Mouse (Mus musculus): ENCODE measurements at regions not wholly inside any gene's neighbourhood (a gene's known extent, or its start where the extent isn't known, plus 50 kb on each side); places are given as distances from the start of the nearest gene placed in this dataset.

DNA sequence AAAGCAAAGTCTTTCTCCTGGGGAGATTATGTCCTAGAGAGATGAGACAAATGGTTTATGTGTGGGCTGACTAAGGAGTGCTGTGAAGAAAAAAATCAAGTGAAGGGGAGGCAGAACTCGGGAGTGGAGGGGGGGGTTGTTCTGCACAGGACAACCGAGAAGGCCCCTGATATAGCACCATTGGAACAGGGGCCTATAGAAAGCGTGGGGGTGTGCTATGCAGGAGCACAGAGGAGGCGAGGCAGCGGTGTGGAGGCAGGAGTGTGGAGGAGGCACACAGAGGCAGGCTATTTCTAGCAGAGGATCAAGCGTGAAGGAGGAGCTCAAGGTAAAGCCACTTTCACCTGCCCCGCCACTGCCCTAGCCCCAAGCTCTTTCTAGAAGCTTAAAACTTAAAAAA is 88.0 kb upstream of the Dapk1 start:
- Histone ChIP-seq H3K4me3 (replicated peaks) (no peak overlapping the region), H3K27me3 (replicated peaks) (no peaks in the 10 kb centered on the region), H3K9me3 (peaks cover 11% of the 10 kb centered on the region; the same call in 1 of the 2 replicates)

DNA sequence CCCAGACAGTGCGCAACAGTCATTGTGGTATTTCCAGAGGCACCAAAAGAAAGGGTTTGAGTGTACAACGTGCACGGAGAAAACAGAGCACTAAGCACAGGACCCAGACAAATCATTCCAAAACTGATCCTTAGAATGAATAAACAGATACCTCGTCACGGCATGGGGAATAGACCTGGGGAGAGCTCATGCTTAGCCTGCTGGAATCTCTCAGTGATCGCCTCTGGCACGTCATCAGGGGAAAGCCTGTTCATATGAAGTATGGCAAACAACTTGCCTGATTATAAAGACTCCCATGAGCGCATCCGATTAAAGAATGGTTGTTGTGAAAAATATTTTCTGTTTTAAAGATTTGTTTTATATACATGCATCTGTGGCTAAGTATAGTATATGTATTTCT is 86.9 kb upstream of the Dapk1 start:
- H3K4me3 ChIP-seq (replicated peaks): no peak overlapping the region
- H3K9me3 ChIP-seq: peaks cover 7% of the 10 kb centered on the region; the same call in 1 of the 2 replicates
- TF ChIP-seq FLI1 (IDR thresholded peaks at IDR 0.05; ENCODE audit: low read length): no peak
- TF ChIP-seq GATA1 (IDR thresholded peaks at IDR 0.05; ENCODE audit: borderline replicate concordance, low read length): no peak
- no peaks in the 10 kb centered on the region for H3K27me3 ChIP-seq (replicated peaks)
- H3K36me3 ChIP-seq (replicated peaks; ENCODE audit: low read length): no peaks in the 10 kb centered on the region
- no peaks in the 10 kb centered on the region for H3K4me1 ChIP-seq

More for the DNA sequence above, 88.0 kb upstream of the Dapk1 start:
- no peak for TF ChIP-seq FLI1 (IDR thresholded peaks at IDR 0.05; ENCODE audit: low read length)
- TF ChIP-seq GATA1 (IDR thresholded peaks at IDR 0.05; ENCODE audit: borderline replicate concordance, low read length): no peak
- H3K36me3 ChIP-seq (replicated peaks; ENCODE audit: low read length): no peaks in the 10 kb centered on the region
- no peaks in the 10 kb centered on the region for H3K4me1 ChIP-seq

DNA sequence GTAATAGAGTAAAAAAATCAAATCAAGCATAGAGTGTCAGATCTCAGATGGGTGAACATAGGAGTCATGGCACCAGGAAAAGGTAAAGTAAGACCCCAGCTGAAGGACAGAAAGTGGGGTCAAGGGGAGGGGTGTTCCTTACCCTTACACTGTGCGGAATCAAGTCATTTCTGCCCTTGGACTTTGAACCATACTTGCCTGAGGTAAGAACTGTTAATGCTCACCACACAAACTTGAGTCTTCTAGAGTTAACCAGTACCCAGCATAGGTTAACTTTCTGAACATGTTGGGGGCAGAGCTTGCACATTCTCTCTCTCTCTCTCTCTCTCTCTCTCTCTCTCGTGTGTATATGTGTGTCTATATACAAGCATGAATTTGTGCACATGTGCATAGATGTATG is 83.7 kb upstream of the Dapk1 start:
- Histone ChIP-seq H3K27me3 (replicated peaks) (peaks cover 2% of the 10 kb centered on the region), H3K9me3 (peaks cover 3% of the 10 kb centered on the region; the same call in 1 of the 2 replicates), H3K4me1 (no peaks in the 10 kb centered on the region), H3K4me3 (replicated peaks) (no peak overlapping the region), H3K36me3 (replicated peaks; ENCODE audit: low read length) (no peaks in the 10 kb centered on the region)
- TF ChIP-seq FLI1 (IDR thresholded peaks at IDR 0.05; ENCODE audit: low read length) (no peak), GATA1 (IDR thresholded peaks at IDR 0.05; ENCODE audit: borderline replicate concordance, low read length) (no peak)

DNA sequence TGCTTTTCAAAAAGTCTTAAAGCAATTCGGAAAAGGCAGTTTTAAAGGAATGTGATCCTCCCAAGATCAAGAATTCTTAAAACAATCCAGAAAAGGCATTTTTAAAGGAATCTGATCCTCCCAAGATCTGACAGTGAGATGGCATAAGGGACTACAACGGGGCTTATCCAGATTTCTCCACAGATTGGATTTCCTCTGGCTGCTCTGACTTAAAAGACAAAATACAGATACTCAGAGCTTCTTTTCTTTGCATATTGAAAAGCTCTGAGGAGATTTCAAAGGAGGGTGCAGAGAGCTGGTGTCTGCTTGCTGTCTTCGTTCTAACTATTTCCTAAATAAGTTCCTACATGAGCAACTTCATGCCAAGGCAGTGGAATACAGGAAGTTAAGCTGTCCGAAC is 82.0 kb upstream of the Dapk1 start:
- Histone ChIP-seq H3K36me3 (replicated peaks; ENCODE audit: low read length) (no peaks in the 10 kb centered on the region), H3K4me3 (replicated peaks) (no peak overlapping the region), H3K4me1 (no peaks in the 10 kb centered on the region), H3K27me3 (replicated peaks) (peaks cover 2% of the 10 kb centered on the region), H3K9me3 (no peaks in the 10 kb centered on the region)
- TF ChIP-seq GATA1 (IDR thresholded peaks at IDR 0.05; ENCODE audit: borderline replicate concordance, low read length): no peak
- no peak for TF ChIP-seq FLI1 (IDR thresholded peaks at IDR 0.05; ENCODE audit: low read length)

DNA sequence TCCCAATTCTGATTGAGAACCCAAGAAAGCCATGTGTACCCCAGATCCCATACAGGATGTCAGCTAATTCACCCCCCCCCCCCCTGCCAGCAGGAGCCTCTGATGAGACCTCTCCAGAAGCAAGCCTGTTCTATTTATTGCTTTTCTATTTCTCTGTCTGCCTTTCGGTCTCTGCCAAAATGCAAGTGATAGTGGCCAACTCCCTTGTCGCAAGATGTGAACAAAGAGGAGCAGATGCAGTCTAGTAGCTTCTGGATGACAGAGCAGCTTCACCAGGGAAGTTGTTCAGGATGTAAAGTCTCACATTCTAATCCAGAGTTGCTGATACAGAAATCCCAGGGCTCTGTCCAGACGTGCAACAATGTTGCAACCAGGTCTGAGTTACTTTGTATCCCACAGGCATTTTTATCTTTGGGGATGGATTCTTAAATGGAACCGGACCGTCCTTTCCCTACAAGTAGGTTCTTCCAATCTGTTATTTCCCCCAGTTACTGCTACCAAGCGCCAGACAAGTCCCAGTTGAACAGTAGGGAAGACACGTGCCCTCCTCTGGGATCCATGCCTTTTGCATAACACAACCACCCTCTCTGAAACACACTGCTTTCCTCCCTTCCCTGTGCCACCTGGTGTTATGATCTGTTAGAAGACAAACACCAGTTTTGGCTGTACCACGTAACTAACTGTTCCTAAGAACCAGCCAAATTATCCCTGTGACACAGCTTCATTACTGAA is 78.9 kb upstream of the Dapk1 start:
- TF ChIP-seq FLI1 (IDR thresholded peaks at IDR 0.05; ENCODE audit: low read length) (no peak), GATA1 (IDR thresholded peaks at IDR 0.05; ENCODE audit: borderline replicate concordance, low read length) (no peak)
- Histone ChIP-seq H3K4me1 (no peaks in the 10 kb centered on the region), H3K27me3 (replicated peaks) (peaks cover 4% of the 10 kb centered on the region), H3K36me3 (replicated peaks; ENCODE audit: low read length) (no peaks in the 10 kb centered on the region), H3K9me3 (no peaks in the 10 kb centered on the region), H3K4me3 (replicated peaks) (no peak overlapping the region)

DNA sequence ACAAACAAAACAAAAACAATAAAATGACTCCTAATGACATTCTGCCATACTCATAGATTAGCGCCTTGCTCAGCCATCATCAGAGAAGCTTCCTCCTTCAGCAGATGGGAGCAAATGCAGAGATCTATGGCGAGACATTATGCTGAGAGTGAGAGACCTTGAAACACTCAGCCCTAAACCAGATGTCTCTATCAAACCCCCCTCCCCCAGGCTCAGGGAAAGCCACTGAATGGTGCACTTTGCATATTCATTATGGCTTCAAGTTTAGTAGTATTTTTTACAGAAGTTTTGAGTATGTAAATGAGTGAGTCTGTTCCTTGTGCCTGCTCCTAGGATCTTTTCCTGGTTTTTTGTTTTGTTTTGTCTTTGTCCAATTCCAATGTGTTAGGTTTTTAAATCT is 73.9 kb upstream of the Dapk1 start:
- peaks cover 2% of the 10 kb centered on the region for H3K27me3 ChIP-seq (replicated peaks)
- no peak for TF ChIP-seq GATA1 (IDR thresholded peaks at IDR 0.05; ENCODE audit: borderline replicate concordance, low read length)
- no peak for TF ChIP-seq FLI1 (IDR thresholded peaks at IDR 0.05; ENCODE audit: low read length)
- H3K4me1 ChIP-seq: no peaks in the 10 kb centered on the region
- no peaks in the 10 kb centered on the region for H3K36me3 ChIP-seq (replicated peaks; ENCODE audit: low read length)
- no peaks in the 10 kb centered on the region for H3K9me3 ChIP-seq
- no peak overlapping the region for H3K4me3 ChIP-seq (replicated peaks)

DNA sequence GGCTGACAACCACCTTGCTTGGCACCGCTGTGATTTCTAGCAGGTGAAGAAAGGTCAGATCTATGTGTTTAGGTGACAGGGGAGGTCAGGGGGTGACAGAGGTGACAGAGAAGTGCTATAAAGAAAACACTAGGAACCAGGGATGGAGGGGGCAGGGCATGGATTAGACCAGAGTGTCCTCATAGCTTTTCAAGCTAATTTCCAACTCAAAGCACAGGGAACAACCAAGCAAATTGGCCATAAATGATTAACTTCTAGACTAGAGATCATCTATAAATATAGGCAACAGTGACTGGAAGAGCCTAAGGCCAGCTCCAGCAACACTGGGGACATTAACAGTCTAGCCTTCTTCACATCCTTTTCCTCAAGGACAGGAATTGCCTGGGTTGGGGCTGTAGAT is 72.9 kb upstream of the Dapk1 start:
- TF ChIP-seq GATA1 (IDR thresholded peaks at IDR 0.05; ENCODE audit: borderline replicate concordance, low read length) (no peak), FLI1 (IDR thresholded peaks at IDR 0.05; ENCODE audit: low read length) (no peak)
- Histone ChIP-seq H3K4me1 (no peaks in the 10 kb centered on the region), H3K9me3 (no peaks in the 10 kb centered on the region), H3K36me3 (replicated peaks; ENCODE audit: low read length) (no peaks in the 10 kb centered on the region), H3K27me3 (replicated peaks) (peaks cover 2% of the 10 kb centered on the region), H3K4me3 (replicated peaks) (no peak overlapping the region)

DNA sequence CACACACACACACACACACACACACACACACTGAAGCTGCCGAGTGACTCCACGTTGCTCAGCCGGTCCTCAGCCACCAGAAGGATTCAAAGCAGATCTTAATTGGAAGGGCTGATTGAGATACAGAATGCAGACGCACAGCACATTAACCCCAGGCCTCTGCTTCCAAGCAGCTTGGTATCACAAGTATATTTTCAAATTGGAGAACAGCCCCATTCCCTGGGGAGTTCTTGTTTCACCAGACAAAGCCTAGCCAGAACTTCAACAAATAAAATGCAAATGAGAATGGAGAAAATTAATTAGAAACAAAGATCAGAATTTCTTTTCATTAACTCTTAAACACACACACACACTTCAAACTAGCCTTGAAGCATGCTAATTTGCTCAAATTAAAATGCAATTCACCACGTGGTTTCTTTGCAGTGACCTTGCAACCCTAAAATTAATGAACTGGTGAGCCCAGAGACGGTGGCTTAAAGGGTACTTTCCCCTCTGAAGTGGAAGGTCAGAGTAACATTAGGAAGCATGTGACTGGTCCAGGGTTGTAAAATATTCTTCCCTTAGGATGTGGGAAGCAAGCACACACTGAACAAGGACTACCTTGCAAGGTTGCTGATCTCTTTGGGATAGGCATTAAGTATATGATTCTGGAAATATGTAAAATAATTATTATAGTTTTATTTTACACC is 72.2 kb upstream of the Dapk1 start:
- peaks cover 2% of the 10 kb centered on the region for H3K27me3 ChIP-seq (replicated peaks)
- H3K9me3 ChIP-seq: no peaks in the 10 kb centered on the region
- no peaks in the 10 kb centered on the region for H3K4me1 ChIP-seq
- H3K4me3 ChIP-seq (replicated peaks): no peak overlapping the region
- no peak for TF ChIP-seq FLI1 (IDR thresholded peaks at IDR 0.05; ENCODE audit: low read length)
- no peak for TF ChIP-seq GATA1 (IDR thresholded peaks at IDR 0.05; ENCODE audit: borderline replicate concordance, low read length)
- H3K36me3 ChIP-seq (replicated peaks; ENCODE audit: low read length): no peaks in the 10 kb centered on the region

DNA sequence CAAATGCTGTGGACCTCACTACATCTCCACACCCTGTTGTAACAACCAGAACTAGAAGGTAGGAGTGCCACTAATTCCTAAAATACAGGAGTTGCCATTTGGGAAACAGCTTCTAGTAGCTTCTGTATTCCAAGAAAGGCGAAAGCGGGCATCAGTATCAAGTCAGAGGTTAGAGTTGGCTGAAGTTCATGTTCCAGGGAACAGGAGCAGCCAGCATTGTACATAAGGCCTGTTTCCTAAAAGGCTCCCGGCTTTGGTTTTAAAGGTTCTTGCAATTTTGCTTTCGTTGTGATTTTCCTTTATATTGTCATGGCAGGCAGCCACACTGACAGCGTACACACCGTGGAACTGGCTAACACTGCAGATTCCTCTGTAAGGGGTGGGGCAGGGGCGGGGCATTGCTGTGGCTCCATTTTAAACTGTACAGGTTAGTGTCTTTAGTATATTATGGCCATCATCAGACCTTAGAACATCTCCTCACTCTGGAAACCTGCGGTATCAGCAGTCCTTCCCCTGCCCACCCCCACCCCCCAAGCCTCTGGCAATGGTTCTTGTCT is 67.8 kb upstream of the Dapk1 start:
- Histone ChIP-seq H3K4me3 (replicated peaks) (no peak overlapping the region), H3K36me3 (replicated peaks; ENCODE audit: low read length) (no peaks in the 10 kb centered on the region), H3K4me1 (no peaks in the 10 kb centered on the region), H3K9me3 (no peaks in the 10 kb centered on the region; the same call in 1 of the 2 replicates), H3K27me3 (replicated peaks) (no peaks in the 10 kb centered on the region)
- TF ChIP-seq GATA1 (IDR thresholded peaks at IDR 0.05; ENCODE audit: borderline replicate concordance, low read length) (no peak), FLI1 (IDR thresholded peaks at IDR 0.05; ENCODE audit: low read length) (no peak)

DNA sequence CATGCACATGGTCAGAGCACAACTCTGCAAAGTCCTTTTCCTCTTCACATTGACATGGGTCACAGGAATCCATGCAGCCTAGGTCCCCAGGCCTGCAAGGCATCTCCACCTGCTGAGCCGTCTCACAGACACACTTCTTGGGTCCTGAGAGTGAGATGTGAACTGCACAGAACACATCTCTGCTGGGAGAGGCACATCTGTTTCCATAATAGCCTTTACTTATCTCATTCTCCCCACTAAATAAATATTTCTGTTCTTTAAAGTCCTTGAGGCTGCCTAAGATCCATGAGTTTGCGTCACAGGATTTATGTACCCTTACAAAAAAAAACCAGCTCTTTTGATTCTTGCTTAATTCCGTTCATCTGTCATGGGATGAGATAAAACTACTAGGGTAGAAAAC is 67.2 kb upstream of the Dapk1 start:
- H3K4me1 ChIP-seq: no peaks in the 10 kb centered on the region
- H3K36me3 ChIP-seq (replicated peaks; ENCODE audit: low read length): no peaks in the 10 kb centered on the region
- H3K4me3 ChIP-seq (replicated peaks): no peak overlapping the region
- H3K9me3 ChIP-seq: no peaks in the 10 kb centered on the region; the same call in 1 of the 2 replicates
- TF ChIP-seq GATA1 (IDR thresholded peaks at IDR 0.05; ENCODE audit: borderline replicate concordance, low read length): no peak
- TF ChIP-seq FLI1 (IDR thresholded peaks at IDR 0.05; ENCODE audit: low read length): no peak
- H3K27me3 ChIP-seq (replicated peaks): no peaks in the 10 kb centered on the region

Measured in megakaryocyte, embryonic 14.5 days (primary cell).